Mouse (Mus musculus): Measurements from ENCODE around the gene Phxr2.

Phxr2 gene

DNA sequence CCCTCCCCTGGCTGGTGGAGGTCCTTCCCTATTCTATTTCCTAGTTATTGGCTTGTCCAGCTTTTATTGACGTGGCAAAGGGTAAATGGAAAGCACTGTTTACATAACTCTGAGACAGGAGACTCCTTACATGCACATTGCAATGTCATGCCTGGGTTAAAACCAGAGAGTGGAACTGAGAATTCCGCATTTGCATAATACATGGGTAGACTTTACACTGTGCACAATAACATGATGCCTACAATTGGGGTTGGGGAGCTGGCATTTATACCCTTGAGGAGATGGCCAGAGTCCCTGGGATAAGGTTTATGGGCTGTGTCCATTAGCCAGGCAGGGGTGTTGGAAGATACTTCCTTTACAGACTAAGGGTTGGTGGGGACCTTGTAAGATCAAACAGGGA is 32.8 kb downstream of the Phxr2 start:
- no peak for DNase-seq (ENCODE audit: low spot score)

DNA sequence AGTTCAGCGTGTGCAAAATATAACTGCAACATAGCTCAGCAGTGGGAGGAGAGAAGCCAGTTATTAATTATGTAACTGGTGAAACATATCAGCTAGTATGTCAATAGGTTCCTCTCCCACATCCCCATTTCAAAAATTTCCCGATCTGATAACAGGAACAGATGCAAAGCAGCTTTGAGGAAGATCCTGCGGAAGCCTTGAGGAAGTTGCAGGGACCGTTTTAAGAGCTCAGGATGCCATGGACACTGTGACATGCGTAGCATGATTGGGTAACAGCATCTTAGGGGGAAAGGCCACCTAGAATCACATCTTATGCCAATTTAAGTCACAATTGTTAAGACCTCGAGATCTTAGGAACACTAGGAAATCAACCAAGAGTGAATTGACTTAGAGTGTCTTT is 36.2 kb downstream of the Phxr2 start:
- no peak for DNase-seq (ENCODE audit: low spot score)

DNA sequence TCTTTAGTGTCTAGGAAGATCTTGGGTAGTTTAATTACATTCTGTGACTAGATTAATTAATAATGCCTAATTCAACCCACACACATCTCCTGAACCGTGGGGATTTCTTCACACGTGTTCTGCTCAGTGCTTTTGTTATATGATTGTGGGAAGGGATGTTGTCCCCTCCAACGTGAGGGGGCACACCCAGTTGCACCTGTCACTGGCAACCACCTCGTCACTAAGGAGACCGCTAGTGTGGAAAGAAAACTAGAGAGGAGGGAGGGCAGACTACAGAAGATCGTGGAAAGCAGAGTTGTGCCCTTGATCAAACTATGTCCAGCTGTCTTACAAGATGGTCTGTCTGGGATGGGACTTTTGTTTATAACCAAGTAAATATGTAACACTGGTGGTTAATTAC is 40.1 kb downstream of the Phxr2 start:
- no peak for DNase-seq (ENCODE audit: low spot score)

DNA sequence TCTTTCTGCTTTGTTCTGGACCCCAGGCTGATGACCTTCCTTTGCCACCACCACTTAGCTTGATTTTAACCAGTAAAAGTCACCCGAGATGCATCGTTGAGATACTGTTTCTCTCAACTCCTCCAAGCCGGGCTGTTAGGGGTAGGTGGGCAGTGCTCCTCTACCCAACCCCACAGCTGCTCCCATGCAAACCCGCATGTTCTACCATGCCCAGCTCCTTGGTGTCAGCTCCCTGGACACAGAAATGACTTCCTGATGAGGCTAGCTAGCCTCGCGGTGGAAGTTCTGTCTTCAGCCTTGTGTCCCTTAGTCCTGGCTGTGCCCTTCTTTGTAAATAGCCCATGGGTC is 40.9 kb downstream of the Phxr2 start:
- no peak for DNase-seq (ENCODE audit: low spot score)

DNA sequence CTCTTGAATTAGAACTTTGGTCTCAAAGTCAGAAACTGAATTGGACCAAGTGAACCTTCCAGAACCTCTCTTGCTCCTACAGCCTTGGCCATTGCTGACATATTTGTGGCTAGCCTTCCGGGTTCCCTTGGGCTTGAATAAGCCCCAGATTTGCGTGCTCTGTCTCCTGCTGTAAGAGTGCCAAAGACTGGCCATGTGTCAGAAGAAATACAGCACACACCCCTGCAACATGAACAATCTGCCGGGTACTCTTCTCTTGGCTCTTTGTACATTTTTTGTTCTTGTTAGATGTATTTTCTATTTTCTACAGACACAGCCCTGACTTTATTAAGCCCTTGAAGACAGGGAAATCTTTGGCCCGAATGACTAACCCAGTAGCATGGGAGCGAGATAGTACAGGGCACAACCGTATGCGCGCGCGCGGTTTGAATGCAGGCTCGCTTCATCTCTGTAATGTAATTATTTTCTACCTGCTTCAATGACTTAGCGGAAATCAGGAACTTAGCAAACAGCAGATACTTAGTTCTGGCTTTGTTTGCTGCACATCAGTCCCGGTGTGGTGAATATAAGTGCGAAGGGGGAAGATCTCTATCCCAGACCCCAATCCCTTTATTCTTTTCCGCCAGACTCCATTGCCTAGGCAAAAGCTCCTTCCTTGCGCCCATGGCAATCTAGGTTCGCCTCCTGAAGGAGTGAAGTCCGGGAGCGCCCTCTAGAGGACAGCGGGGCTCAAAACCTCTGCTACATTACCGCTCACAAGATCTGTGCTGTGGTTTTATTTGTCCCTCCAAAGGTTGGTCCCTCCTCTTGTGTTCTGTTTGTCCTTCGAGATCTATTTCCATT is 41.5 kb downstream of the Phxr2 start:
- peak; percentile 91 for DNase-seq (ENCODE audit: low spot score)

DNA sequence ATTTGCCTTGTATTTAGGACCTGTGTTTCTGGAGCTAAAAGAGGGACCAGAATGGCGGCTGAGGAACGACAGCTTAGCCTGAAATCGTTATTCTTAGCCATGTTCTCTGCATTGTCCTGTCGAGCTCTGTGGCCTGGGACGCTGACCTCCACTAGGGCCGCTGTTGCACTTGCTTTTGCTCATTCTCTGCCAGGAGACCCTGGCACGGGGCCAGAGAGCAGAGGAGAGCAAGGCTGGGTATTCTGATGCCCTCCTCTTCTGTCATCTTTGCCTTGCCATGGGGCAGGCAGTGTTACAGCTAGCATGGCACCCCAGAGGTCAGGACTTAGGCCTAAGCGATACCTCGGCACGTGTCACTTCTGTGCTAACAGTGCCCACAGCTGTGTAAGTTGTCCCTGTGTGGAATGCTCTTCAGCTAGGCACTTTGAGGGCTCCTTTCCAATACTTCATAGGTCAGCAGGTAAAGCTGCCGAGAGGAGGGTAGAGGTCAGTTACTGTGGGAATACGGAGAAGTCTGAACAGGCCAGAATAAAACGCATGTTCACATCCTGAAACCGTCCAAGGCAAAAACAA is 42.6 kb downstream of the Phxr2 start:
- DNase-seq (ENCODE audit: low spot score): no peak

DNA sequence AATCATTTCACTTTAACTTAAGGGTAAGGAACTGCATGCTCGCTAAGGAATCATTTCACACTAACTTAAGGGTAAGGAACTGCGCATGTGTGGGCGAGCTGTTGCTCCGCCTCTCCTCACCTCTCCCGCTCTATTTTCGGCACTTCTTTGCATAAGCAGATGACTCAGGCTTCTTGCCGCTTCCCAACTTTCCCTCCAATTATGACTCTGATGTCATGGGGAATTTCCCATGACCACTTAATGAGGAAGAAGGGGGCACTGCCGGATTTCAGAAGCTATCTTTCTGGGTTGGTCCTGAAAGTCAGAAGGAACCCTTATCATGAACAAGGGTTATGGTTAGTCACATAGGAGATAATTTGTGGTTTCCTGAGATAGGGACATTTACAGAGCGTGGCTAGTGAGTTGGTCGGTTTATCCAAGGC is 44.5 kb downstream of the Phxr2 start:
- no peak for DNase-seq (ENCODE audit: low spot score)

DNA sequence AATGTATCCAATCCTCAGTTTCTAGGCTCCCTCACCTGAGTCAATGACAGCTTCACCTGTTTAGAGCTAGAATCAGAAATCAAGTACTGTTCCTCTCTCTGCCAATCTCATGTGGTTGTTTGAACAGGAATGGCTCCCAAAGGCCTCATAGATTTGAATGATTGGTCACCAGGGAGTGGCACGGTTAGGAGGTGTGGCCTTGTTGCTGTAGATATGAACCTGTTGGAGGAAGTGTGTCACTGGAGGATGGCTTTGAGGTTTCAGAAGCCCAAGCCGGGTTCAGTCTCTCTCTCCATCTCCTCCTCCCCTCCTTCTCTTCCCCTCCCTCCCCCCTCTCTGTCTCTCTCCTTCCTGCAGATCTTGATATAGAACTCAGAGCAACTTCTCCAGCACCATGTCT is 47.5 kb downstream of the Phxr2 start:
- DNase-seq (ENCODE audit: low spot score): no peak

DNA sequence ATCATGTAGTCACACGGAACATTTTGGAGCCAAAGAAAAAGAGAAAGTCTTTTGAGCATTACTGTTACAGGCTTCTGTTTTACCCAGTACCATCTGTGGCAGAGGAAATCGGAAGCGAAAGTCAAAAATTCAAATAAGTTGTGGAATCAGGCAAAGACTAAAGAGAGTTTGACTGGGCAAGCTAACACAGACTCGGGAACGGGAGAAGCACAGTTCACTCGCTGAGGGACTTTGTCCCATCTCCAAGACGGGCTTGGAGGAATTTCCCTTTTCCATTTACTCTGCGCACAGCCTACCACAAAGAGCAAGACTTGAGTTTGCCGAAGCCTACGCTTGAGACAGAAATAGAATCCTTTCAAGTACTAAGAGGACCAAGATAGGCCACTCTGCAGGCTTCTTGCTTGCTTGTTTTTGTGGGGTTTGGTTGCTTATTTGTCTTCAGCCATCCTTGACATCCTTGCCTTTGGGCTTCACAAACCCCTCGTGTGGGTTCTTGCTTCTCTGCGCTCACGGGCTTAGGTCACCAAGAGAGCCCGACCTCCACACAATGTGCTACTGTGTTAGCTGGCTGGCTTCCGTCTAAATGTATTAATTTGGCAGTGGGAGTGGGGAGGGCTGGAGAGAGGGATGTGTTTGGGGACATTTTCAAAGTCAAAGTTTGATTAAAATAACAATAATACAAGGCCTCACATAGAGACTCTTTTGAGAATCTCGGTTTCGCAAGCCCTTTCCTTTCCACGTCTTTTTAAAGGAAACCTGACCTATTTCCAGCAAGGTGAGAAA is 49.8 kb downstream of the Phxr2 start:
- DNase-seq (ENCODE audit: low spot score): no peak

Data from urinary bladder, postnatal 14 days (tissue).